Mouse (Mus musculus): Measurements from ENCODE around the gene Xylt1. TPM values are rescaled to one million over a fixed set of nuclear protein-coding genes. Genes with fewer than 3 reads are reported as not detected.
A peak's percentile ranks its signal among the peaks of the same experiment; 100 is the strongest.

Xylt1 gene
- polyA plus RNA-seq, 1 experiment from 2014 or later = 2.1 TPM

DNA sequence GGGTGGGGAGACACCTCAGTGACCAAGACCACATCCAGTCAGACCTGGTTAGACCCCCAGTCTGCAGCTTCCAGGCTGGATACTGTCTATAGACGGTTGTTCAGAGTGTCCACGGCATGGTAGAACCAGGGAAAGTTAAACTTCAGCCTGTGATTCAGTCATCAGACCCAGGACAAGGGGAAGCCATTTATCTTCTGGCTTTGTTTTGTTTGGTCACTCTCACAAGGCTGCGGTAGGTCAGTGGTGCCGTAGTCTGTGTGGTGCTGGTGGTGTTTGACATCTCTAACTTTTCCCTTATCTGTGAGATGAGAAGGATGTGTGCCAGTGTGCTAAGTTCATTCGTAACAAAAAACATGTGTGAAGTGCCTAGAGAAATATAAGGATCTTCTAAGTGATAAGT is 152.4 kb downstream of the Xylt1 start:
- WGBS = 57% methylated on average over 5 of the region's 5 CpGs
- no peak for DNase-seq (ENCODE audit: low spot score)
- Histone ChIP-seq H3K9me3 (ENCODE audit: control insufficient read depth, low read length) (no peaks in the 10 kb centered on the region), H3K36me3 (ENCODE audit: control insufficient read depth, insufficient read depth, low read length) (no peaks in the 10 kb centered on the region), H3K27me3 (ENCODE audit: control insufficient read depth, insufficient read depth, low read length) (no peaks in the 10 kb centered on the region), H3K27ac (ENCODE audit: low read depth, low read length) (no peak overlapping the region), H3K4me2 (replicated peaks; ENCODE audit: low read depth, low read length) (no peak overlapping the region), H3K4me1 (replicated peaks; ENCODE audit: control insufficient read depth, insufficient read depth, low read length) (no peaks in the 10 kb centered on the region), H3K4me3 (ENCODE audit: low read depth, low read length) (no peak overlapping the region), H3K9ac (ENCODE audit: low read depth, low read length) (no peak overlapping the region)
- no peak for ATAC-seq (ENCODE audit: low FRiP score)

- Histone ChIP-seq H3K27me3 (ENCODE audit: control insufficient read depth, insufficient read depth, low read length) (no peaks in the 10 kb centered on the region), H3K36me3 (ENCODE audit: control insufficient read depth, insufficient read depth, low read length) (no peaks in the 10 kb centered on the region), H3K9me3 (ENCODE audit: control insufficient read depth, low read length) (no peaks in the 10 kb centered on the region), H3K9ac (ENCODE audit: low read depth, low read length) (no peak overlapping the region), H3K4me2 (replicated peaks; ENCODE audit: low read depth, low read length) (no peak overlapping the region), H3K4me1 (replicated peaks; ENCODE audit: control insufficient read depth, insufficient read depth, low read length) (no peaks in the 10 kb centered on the region), H3K27ac (ENCODE audit: low read depth, low read length) (no peak overlapping the region), H3K4me3 (ENCODE audit: low read depth, low read length) (no peak overlapping the region)
- WGBS = 85% methylated on average over 5 of the region's 5 CpGs
- DNase-seq (ENCODE audit: low spot score) (no peak), ATAC-seq (ENCODE audit: low FRiP score) (no peak)
Observed at GRCm38 (mm10) chr7:117539931-117540330, 159.2 kb downstream of the Xylt1 start.

GRCm38 (mm10) chr7:117540413-117540812 is 159.6 kb downstream of the Xylt1 start:
- ATAC-seq (ENCODE audit: low FRiP score) = no peak
- Histone ChIP-seq H3K4me1 (replicated peaks; ENCODE audit: control insufficient read depth, insufficient read depth, low read length) (no peaks in the 10 kb centered on the region), H3K9me3 (ENCODE audit: control insufficient read depth, low read length) (no peaks in the 10 kb centered on the region), H3K27me3 (ENCODE audit: control insufficient read depth, insufficient read depth, low read length) (no peaks in the 10 kb centered on the region), H3K4me2 (replicated peaks; ENCODE audit: low read depth, low read length) (no peak overlapping the region), H3K36me3 (ENCODE audit: control insufficient read depth, insufficient read depth, low read length) (no peaks in the 10 kb centered on the region), H3K9ac (ENCODE audit: low read depth, low read length) (no peak overlapping the region), H3K27ac (ENCODE audit: low read depth, low read length) (no peak overlapping the region), H3K4me3 (ENCODE audit: low read depth, low read length) (no peak overlapping the region)
- 73% methylated on average over 5 of the region's 5 CpGs for whole genome bisulfite sequencing
- no peak for DNase-seq (ENCODE audit: low spot score)

- H3K27ac ChIP-seq (ENCODE audit: low read depth, low read length) = no peak overlapping the region
- DNase-seq (ENCODE audit: low spot score) (peak; percentile 21), ATAC-seq (ENCODE audit: low FRiP score) (no peak; the same call in 1 of the 2 replicates)
- H3K27me3 ChIP-seq (ENCODE audit: control insufficient read depth, insufficient read depth, low read length) = no peaks in the 10 kb centered on the region
- H3K9me3 ChIP-seq (ENCODE audit: control insufficient read depth, low read length) = no peaks in the 10 kb centered on the region
- no peak overlapping the region for H3K4me2 ChIP-seq (replicated peaks; ENCODE audit: low read depth, low read length)
- no peak overlapping the region for H3K9ac ChIP-seq (ENCODE audit: low read depth, low read length)
- no peaks in the 10 kb centered on the region for H3K4me1 ChIP-seq (replicated peaks; ENCODE audit: control insufficient read depth, insufficient read depth, low read length)
- WGBS = 36% methylated on average over 1 of the region's 1 CpGs
- H3K4me3 ChIP-seq (ENCODE audit: low read depth, low read length) = no peak overlapping the region
- no peaks in the 10 kb centered on the region for H3K36me3 ChIP-seq (ENCODE audit: control insufficient read depth, insufficient read depth, low read length)
Observed at GRCm38 (mm10) chr7:117541056-117541455, 160.3 kb downstream of the Xylt1 start.

DNA sequence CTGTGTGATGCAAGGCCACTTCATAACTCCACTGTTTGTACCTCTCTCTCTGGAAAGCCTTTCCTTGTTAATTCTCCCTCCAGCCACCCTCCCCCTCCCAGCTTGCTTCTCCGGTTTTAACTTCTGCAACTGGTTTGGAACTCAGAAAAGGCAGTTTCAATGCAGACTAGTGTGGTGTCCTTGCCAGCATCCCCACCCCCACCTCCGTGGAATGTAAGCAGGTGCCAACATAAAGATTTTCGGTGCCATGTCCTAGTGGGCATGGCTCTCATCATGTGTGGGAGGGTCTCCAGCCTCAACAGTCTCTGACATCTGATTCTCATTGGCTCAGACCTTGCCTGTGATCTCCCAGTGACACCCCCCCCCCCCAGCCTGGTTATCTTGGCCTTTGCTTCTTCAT is 160.9 kb downstream of the Xylt1 start:
- 80% methylated on average over 3 of the region's 3 CpGs for WGBS
- no peaks in the 10 kb centered on the region for H3K9me3 ChIP-seq (ENCODE audit: control insufficient read depth, low read length)
- H3K27ac ChIP-seq (ENCODE audit: low read depth, low read length) = no peak overlapping the region
- H3K4me1 ChIP-seq (replicated peaks; ENCODE audit: control insufficient read depth, insufficient read depth, low read length) = no peaks in the 10 kb centered on the region
- H3K9ac ChIP-seq (ENCODE audit: low read depth, low read length) = no peak overlapping the region
- ATAC-seq (ENCODE audit: low FRiP score) (no peak), DNase-seq (ENCODE audit: low spot score) (no peak)
- no peak overlapping the region for H3K4me2 ChIP-seq (replicated peaks; ENCODE audit: low read depth, low read length)
- H3K36me3 ChIP-seq (ENCODE audit: control insufficient read depth, insufficient read depth, low read length) = no peaks in the 10 kb centered on the region
- no peaks in the 10 kb centered on the region for H3K27me3 ChIP-seq (ENCODE audit: control insufficient read depth, insufficient read depth, low read length)
- H3K4me3 ChIP-seq (ENCODE audit: low read depth, low read length) = no peak overlapping the region

DNA sequence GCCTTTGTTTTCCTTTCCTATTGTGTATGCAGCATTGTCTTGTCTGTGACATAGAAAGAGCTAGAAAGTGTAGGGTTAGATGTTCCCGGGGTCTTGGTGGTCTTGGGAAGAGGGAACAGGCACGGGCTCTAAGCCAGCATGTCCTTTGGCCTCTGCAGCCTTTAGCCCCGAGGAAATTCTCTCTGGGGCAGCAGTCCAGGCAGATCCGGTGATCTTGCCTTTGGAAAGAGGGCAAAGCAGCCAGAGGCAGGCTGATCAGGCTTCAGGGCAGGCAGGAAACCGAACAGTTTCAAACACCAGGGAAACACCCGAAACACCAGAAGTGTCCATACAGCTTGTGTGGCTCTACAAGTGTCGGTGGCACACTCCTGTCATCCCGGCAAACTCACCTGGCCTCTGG is 162.3 kb downstream of the Xylt1 start:
- WGBS = 54% methylated on average over 8 of the region's 8 CpGs
- H3K36me3 ChIP-seq (ENCODE audit: control insufficient read depth, insufficient read depth, low read length) = no peaks in the 10 kb centered on the region
- no peak overlapping the region for H3K4me2 ChIP-seq (replicated peaks; ENCODE audit: low read depth, low read length)
- H3K4me1 ChIP-seq (replicated peaks; ENCODE audit: control insufficient read depth, insufficient read depth, low read length) = no peaks in the 10 kb centered on the region
- no peak overlapping the region for H3K4me3 ChIP-seq (ENCODE audit: low read depth, low read length)
- ATAC-seq (ENCODE audit: low FRiP score) = no peak
- no peaks in the 10 kb centered on the region for H3K9me3 ChIP-seq (ENCODE audit: control insufficient read depth, low read length)
- H3K9ac ChIP-seq (ENCODE audit: low read depth, low read length) = no peak overlapping the region
- H3K27ac ChIP-seq (ENCODE audit: low read depth, low read length) = no peak overlapping the region
- no peak for DNase-seq (ENCODE audit: low spot score)
- no peaks in the 10 kb centered on the region for H3K27me3 ChIP-seq (ENCODE audit: control insufficient read depth, insufficient read depth, low read length)

DNA sequence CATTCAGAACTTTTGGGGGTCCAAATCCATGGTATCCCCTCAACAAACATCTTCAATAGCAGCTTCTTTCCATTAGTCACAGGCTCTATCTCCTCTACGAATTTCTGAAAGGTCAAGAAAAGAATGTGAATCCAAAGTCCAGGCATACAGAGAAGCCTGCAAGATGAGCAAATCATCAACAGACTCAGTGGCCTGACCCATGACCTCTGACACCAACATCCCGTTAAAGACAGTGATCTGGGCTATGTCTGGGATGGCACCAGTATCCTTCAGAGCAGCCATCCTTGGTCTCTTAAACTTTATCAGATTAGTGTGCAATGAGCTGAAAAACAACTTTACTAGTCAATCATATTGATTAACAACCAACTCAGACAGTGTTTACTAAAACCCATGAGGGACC is 163.3 kb downstream of the Xylt1 start:
- Histone ChIP-seq H3K4me3 (ENCODE audit: low read depth, low read length) (no peak overlapping the region), H3K4me1 (replicated peaks; ENCODE audit: control insufficient read depth, insufficient read depth, low read length) (no peaks in the 10 kb centered on the region), H3K4me2 (replicated peaks; ENCODE audit: low read depth, low read length) (no peak overlapping the region), H3K27me3 (ENCODE audit: control insufficient read depth, insufficient read depth, low read length) (no peaks in the 10 kb centered on the region), H3K36me3 (ENCODE audit: control insufficient read depth, insufficient read depth, low read length) (no peaks in the 10 kb centered on the region), H3K27ac (ENCODE audit: low read depth, low read length) (no peak overlapping the region), H3K9me3 (ENCODE audit: control insufficient read depth, low read length) (no peaks in the 10 kb centered on the region), H3K9ac (ENCODE audit: low read depth, low read length) (no peak overlapping the region)
- ATAC-seq (ENCODE audit: low FRiP score) (no peak), DNase-seq (ENCODE audit: low spot score) (no peak)
- WGBS = 37% methylated on average over 2 of the region's 2 CpGs

GRCm38 (mm10) chr7:117548301-117548700 is 167.5 kb downstream of the Xylt1 start:
- no peaks in the 10 kb centered on the region for H3K36me3 ChIP-seq (ENCODE audit: control insufficient read depth, insufficient read depth, low read length)
- WGBS = 77% methylated on average over 8 of the region's 8 CpGs
- no peak overlapping the region for H3K27ac ChIP-seq (ENCODE audit: low read depth, low read length)
- no peaks in the 10 kb centered on the region for H3K4me1 ChIP-seq (replicated peaks; ENCODE audit: control insufficient read depth, insufficient read depth, low read length)
- no peak for DNase-seq (ENCODE audit: low spot score)
- no peak overlapping the region for H3K4me2 ChIP-seq (replicated peaks; ENCODE audit: low read depth, low read length)
- no peak overlapping the region for H3K9ac ChIP-seq (ENCODE audit: low read depth, low read length)
- H3K27me3 ChIP-seq (ENCODE audit: control insufficient read depth, insufficient read depth, low read length) = no peaks in the 10 kb centered on the region
- ATAC-seq (ENCODE audit: low FRiP score) = no peak
- H3K4me3 ChIP-seq (ENCODE audit: low read depth, low read length) = no peak overlapping the region
- no peaks in the 10 kb centered on the region for H3K9me3 ChIP-seq (ENCODE audit: control insufficient read depth, low read length)

GRCm38 (mm10) chr7:117550916-117551549 is 170.3 kb downstream of the Xylt1 start:
- Histone ChIP-seq H3K27me3 (ENCODE audit: control insufficient read depth, insufficient read depth, low read length) (no peaks in the 10 kb centered on the region), H3K36me3 (ENCODE audit: control insufficient read depth, insufficient read depth, low read length) (no peaks in the 10 kb centered on the region), H3K9me3 (ENCODE audit: control insufficient read depth, low read length) (no peaks in the 10 kb centered on the region), H3K27ac (ENCODE audit: low read depth, low read length) (no peak overlapping the region), H3K4me2 (replicated peaks; ENCODE audit: low read depth, low read length) (no peak overlapping the region), H3K4me3 (ENCODE audit: low read depth, low read length) (no peak overlapping the region), H3K4me1 (replicated peaks; ENCODE audit: control insufficient read depth, insufficient read depth, low read length) (no peaks in the 10 kb centered on the region), H3K9ac (ENCODE audit: low read depth, low read length) (no peak overlapping the region)
- ATAC-seq (ENCODE audit: low FRiP score) = no peak
- DNase-seq (ENCODE audit: low spot score) = no peak
- 81% methylated on average over 16 of the region's 16 CpGs for WGBS

All from hindbrain, embryonic 11.5 days (tissue).